Mouse (Mus musculus): ENCODE data around the gene Zfp974. TPM values are rescaled to one million over a fixed set of nuclear protein-coding genes. Genes with fewer than 3 reads are reported as not detected.

Zfp974 gene
- polyA plus RNA-seq, 1 experiment = 11.0 TPM

Other genes with a start within 250 kb of the Zfp974 start
- gene Zfp607b, start 240.1 kb downstream of the Zfp974 start, polyA plus RNA-seq (2012; ENCODE audit: insufficient read depth, insufficient read length, missing spikeins) = 1.3 and 3.1 TPM in 2 replicates
- gene Zfp60, start 198.1 kb downstream of the Zfp974 start, polyA plus RNA-seq (2012; ENCODE audit: insufficient read depth, insufficient read length, missing spikeins) = 4.9 and 5.1 TPM in 2 replicates
- gene Zfp626, start 122.3 kb downstream of the Zfp974 start, polyA plus RNA-seq (2012; ENCODE audit: insufficient read depth, insufficient read length, missing spikeins) = 2.1 and 2.8 TPM in 2 replicates
- gene Zfp59, start 90.9 kb downstream of the Zfp974 start, polyA plus RNA-seq (2012; ENCODE audit: insufficient read depth, insufficient read length, missing spikeins) = 1.9 and 3.2 TPM in 2 replicates
- gene Zfp607a, start 71.9 kb downstream of the Zfp974 start, polyA plus RNA-seq (2012; ENCODE audit: insufficient read depth, insufficient read length, missing spikeins) = 1.7 and 2.0 TPM in 2 replicates
- gene Zfp780b, start 49.7 kb upstream of the Zfp974 start, polyA plus RNA-seq (2012; ENCODE audit: insufficient read depth, insufficient read length, missing spikeins) = 5.2 and 6.8 TPM in 2 replicates
- 0.21 TPM in 1 of 2 replicates, not detected in the other for gene Zfp850, start 84.7 kb upstream of the Zfp974 start, polyA plus RNA-seq (2012; ENCODE audit: insufficient read depth, insufficient read length, missing spikeins)
- 114 and 122 TPM in 2 replicates for gene Psmc4, start 120.6 kb upstream of the Zfp974 start, polyA plus RNA-seq (2012; ENCODE audit: insufficient read depth, insufficient read length, missing spikeins)
- gene Fcgbp, start 141.8 kb upstream of the Zfp974 start, polyA plus RNA-seq (2012; ENCODE audit: insufficient read depth, insufficient read length, missing spikeins) = not detected in 2 replicates
- gene 9530053A07Rik, start 200.0 kb upstream of the Zfp974 start, polyA plus RNA-seq (2012; ENCODE audit: insufficient read depth, insufficient read length, missing spikeins) = not detected in 2 replicates
- 19.9 and 25.7 TPM in 2 replicates for gene Fbl, start 240.2 kb upstream of the Zfp974 start, polyA plus RNA-seq (2012; ENCODE audit: insufficient read depth, insufficient read length, missing spikeins)